Mouse (Mus musculus) lung, postnatal 36 days (tissue): Measurements from ENCODE around the gene Nmnat2.

Source experiments
- DNase-seq: peaks from one replicate; pipeline ENCODE4 v3.0.0; 2022; ENCODE audit warnings: mixed read lengths

Gene Nmnat2

GRCm38 (mm10) chr1:152990067-152990466 is 35.3 kb downstream of the Nmnat2 start:
- DNase-seq: no peak

DNA sequence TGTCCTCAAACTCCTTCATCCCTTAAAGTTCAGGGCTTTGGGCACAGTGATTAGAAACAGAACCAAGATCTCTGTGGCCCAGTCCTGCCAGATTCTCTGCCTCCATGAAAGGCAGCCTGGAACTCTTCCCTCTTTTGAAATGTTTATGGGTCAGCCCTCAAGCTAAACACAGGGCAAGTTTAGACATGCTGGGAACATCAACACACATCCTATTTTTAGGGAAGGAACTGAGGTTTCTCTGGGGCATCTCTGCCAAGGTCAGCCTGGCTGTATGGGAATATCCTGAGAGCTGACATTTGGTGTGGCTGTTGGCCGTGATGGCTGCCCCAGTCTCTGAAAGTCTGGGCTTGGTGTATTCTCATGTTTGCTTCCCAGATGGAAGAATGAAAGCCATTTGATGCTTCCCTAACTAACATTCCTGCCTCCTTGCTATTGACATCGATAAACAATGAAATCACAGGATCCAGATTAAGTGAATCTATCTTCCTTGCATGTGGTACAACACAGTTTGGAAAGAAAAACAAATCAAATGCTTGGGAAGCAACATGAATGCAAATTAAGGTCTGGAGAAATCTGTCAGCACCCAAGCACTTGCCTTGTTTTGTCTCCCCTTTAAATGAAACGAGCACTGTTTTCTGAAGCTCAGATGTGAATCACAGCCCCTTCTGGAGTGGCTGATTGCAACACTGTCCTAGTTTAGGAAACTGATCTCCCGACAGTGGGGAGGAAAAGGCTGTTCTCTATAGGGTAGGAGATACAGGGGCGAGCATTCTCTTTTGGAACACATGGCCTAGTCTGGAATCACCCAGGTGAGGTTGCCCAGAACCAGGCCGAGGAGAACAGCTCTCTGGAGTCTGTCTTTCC is 37.7 kb downstream of the Nmnat2 start:
- DNase-seq: peak; percentile 69

- no peak for DNase-seq
Observed at GRCm38 (mm10) chr1:152993803-152994202, 39.0 kb downstream of the Nmnat2 start.

DNA sequence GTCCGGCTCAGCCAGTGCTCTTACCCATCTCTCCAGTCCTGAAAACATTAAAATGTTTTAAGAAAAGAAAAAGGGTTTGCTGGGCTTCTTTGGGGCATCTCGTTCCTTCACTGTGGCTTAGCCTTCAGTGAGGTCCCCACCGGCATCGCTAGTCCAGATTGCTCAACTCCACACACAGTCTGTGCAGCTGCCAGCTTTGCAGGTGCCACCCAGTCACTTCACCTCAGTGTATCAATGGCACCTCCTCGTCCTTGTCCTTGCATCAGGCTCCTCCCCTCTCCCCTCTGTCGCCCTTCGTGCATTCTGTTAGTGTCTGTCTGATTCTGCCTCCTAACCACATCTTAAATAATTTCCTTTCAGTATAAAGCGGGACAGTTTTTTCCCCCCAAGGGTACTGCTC is 45.2 kb downstream of the Nmnat2 start:
- DNase-seq: no peak

- no peak for DNase-seq
Observed at GRCm38 (mm10) chr1:153000486-153001228, 45.9 kb downstream of the Nmnat2 start.

- no peak for DNase-seq
Observed at GRCm38 (mm10) chr1:153002295-153003050, 47.7 kb downstream of the Nmnat2 start.

DNA sequence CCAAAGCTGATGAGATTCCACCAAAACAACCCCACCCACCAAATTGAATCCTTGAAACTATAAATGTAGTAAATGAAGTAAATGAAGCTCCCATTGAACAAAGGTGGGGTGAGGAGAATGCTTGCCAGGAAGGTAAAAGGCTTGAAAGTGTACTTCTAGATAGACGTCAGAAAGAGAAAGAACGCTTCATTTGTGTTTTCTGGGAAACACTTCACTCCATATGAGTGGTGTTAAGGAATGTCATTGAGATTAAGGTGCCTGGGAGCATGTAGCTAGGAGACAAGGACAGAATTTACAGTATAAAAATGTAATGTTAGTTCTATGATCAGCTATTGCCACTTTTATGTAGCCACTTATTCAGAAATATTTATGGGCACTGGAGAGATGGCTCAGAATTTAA is 49.7 kb downstream of the Nmnat2 start:
- DNase-seq: no peak

DNA sequence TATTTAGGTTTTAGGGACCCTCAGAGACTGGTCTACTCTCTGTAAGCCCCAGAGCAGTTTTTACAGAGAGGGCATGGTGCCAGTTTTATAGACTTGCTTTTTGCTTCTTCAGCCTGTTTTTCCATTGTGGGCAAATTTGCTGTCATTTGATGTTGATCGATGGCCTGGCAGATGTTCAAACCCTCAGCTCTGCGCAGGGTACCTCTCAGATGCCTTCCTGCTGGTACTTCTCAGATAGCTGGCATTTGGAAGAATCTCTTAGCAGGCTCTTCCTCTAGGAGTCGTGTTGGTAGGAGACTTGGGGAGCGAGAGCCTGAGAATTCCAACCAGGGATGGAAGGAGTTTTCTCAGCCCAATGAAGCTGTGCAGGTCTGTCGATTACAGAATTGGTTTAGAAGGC is 51.3 kb downstream of the Nmnat2 start:
- DNase-seq: no peak

DNA sequence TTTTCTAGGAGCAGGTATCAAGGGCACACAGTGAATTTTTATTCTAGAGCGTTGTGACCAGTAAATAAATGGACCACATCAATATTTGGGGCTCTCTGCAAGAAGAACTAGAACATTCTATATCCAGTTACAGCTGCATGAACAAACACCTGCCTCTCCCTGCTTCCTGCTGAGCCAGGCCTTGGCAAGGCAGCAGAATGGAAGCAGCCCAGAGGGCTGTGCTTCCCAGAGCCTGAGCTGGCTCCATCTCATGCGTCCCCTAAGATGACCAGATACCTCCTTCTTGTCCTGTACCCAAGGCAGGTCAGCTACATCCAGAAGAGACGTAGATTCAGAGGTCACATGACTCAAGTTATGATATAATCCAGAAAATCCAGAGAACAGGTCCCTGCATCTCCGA is 52.0 kb downstream of the Nmnat2 start:
- no peak for DNase-seq

- no peak for DNase-seq
Observed at GRCm38 (mm10) chr1:153007292-153007691, 52.5 kb downstream of the Nmnat2 start.

- no peak for DNase-seq
Observed at GRCm38 (mm10) chr1:153007824-153008223, 53.0 kb downstream of the Nmnat2 start.

- no peak for DNase-seq
Observed at GRCm38 (mm10) chr1:153009338-153009737, 54.5 kb downstream of the Nmnat2 start.

DNA sequence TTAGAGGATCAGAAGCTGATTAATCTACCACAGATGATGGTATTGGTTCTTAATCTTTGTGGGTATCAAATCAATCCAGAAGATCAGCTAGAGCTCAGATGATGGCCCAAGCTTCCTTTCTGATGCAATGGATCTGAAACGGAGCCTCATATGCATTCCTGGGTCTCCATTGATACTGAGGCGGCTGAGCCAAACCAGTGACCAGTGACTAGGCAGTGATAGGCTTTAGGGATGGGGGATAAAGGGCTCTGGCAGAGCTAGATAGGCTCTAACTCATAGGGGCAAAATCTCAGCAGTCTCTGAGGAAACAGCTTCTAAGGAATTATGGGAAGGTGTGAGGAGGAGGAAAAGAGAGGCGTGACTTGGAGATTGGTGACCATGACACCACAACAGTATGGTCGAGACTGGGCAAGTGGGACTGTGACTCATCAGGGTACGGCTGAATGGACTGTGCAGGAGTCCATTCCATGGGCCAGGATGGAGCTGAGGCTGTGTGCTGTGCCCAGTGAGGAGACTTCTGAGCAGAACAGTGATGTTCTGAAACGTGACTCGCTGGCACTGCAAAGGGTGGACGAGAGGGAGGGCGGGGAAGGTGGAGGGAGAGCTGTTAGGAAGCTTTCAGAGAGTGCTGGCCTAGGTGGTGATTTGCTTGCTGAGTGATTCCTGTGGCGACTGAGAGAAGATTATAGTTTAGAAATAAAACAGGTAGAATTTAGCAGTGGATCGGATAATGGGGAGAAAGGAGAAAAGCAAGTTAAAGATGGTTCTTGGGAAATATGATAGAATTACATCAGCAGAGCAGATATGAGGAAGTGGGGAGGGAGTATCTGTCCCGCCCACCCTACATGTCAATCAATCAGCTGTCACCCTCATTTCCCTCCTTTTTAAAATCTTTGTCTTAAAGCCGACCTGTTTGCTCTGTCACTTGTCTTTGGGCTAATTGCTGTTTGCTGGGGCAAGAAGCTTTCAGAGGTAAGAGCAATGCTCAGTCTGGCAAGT is 55.9 kb downstream of the Nmnat2 start:
- DNase-seq: no peak

DNA sequence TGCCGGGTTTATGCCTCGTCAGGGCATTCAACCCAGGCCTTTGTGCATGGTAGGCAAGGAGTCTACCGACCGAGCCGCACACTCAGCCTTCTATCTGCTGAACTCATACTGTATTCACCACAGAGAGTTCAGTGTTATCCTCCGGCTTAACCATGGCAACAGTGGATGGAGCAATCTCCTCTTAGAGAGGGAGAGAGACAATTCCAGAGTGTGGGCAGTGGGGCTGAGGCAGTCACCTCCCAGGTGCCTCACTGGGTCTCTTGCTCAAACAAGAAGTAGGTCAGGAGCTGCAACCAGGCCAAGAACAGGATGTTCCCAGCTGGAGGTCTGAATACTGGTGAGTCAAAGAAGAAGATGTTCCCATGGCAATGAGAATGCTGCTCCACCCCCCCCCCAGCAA is 56.8 kb downstream of the Nmnat2 start:
- peak; percentile 28 for DNase-seq

DNA sequence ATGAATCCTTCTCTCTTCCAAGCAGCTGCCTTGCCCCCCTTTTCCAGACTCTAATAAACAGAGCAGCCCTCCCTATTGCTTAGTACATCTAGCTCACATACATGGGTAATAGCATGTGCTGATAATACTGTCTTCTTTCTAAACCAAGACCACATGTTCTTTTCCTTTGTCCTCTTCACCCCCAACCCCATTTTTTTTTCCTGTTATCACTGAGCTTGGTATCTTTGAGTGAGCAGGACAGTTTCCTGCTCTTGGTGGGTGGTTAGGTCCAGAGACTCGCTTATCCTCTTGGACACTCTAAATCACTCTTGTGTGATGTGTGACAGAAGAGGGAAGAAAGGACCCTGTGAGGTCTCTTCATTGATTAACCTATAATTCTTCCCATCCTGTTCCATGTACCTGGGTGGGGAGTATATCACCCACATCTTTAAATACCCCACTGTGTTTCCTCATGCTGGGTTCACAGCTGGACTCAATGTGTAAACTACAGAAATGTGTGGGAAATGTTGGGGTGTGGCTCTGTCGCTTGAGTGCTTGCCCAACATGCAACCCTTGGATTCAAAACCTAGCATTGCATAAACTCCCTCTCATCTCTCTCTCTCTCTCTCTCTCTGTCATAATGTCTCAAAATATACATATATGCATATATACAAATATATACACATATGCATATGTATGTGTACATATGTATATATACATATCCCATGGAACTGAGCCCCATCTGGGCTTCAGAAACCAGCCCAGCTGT is 58.9 kb downstream of the Nmnat2 start:
- DNase-seq: no peak

GRCm38 (mm10) chr1:153014431-153015186 is 59.8 kb downstream of the Nmnat2 start:
- peak; percentile 71 for DNase-seq

GRCm38 (mm10) chr1:153016465-153017163 is 61.8 kb downstream of the Nmnat2 start:
- DNase-seq: no peak

- no peak for DNase-seq
Observed at GRCm38 (mm10) chr1:153019128-153019527, 64.3 kb downstream of the Nmnat2 start.

- DNase-seq: no peak
Observed at GRCm38 (mm10) chr1:153019623-153020022, 64.8 kb downstream of the Nmnat2 start.
